Mouse (Mus musculus) central nervous system, embryonic 18 days (tissue): Measurements from ENCODE around the gene Cass4. TPM values are rescaled to one million over a fixed set of nuclear protein-coding genes. Genes with fewer than 3 reads are reported as not detected.

Experiments
- polyA plus RNA-seq: library from polyadenylated mRNA; depleted of rRNA; stranded (reverse); fragments of >200 nt; gene quantifications from 2 replicates; pipeline ENCODE4 v1.2.3, GENCODE M21; 2012; rRNA removed

Gene Cass4
- polyA plus RNA-seq, result 0.05 TPM in 2 replicates

DNA sequence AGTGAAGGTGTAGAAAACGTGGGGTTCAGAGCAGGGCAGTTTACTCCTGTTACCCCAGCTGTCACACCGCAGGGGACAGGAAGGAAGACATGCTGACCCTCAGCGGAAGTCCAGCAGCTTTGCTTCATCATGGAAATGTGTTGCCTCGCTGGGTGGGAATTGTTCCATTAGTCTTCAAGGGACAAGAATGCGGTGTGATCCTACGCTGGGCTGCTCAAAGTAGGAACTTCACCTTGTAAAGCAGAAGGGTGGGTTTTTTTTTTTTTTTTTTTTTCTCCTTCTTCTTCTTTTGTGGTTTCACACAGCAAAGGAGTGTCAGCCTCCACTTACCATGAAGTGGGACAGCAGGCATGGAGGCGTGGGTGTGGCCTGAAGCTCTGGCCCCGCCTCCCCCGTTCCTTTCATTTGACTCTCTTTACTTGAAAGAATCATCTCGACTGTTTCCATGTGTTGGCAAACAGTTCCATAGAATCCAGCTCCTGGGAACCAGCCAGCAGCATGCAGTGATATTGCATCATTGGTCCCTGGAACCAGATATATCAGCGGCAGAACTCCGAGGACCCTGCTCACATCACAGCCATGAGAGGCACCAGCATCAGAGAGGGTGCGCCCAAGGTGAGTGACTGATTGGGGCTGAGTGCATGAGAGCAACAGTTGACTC, at the start of gene Cass4:
TSS of gene Cass4 (plus strand) at position 404 of the 661 bp plus-strand sequence.

DNA sequence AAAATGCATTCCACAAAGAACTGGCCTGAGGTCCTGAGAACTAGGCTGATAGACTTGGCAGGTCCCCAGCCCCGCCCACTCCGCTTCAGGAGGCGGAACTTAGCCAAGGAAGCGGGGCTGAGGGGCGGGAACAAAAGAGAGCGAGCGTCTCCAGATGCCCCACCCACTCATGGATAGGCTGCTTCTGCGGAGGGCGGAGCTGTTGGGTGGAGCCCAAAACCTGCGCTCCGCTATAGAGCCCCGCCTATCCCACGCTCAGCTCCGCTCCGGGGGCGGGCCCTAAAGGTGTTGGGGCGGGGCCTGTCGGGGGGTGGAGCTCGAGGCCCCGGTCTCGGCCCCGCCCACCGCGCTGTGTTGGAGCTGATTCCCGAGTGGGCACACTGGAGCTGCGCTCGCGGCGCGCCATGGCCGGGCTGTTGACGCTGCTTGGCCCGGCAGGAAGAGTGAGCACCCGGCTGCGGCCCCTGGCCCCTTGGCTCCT, 48.3 kb upstream of the Cass4 start, which contains the start of gene Fam210b:
TSS of gene Fam210b (plus strand) at position 308 of the 481 bp plus-strand sequence.

DNA sequence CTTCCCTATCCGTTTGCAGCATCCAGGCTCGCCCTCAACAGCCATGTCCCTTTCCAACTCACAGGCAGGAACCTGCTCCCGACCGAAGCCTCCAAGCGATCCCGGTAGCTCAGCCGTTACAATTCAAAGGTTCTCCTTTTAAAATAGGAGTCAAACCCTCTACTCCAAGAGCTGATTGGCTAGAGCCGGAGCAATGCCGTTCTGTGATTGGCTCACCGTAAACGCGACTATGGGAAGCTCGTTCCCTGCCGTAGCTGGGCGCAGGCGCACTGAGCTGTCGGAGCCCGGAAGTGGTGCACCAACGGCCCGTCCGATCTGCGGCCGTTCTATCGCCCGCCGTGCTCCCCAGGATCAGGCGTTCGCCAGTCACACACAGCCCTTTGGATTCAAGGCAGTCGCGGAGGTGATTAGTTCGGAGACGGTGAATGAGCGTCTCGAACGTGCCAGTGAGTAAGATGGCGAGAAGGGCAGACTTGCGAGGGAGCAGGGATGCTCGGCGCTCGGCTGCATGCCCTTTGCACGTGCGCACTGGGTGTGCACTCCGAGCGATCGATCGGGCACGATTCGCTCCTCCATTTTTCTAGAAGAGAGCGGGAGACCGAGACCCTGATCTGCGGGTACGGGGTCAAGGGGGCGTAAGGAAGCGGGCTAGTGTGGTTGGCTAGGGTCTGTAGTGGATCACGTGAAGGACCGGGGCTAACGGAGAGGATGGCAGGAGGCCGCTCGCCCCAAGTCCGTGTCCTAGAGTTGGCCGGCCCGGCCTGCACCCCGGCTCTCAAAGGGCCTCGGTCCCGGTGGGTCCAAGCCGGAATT, 23.0 kb upstream of the Cass4 start, which contains the start of the genes Aurka and Cstf1:
TSS of gene Aurka (minus strand) at position 125 of the 813 bp plus-strand sequence.
TSS of gene Cstf1 (plus strand) at position 271 of the 813 bp plus-strand sequence.

DNA sequence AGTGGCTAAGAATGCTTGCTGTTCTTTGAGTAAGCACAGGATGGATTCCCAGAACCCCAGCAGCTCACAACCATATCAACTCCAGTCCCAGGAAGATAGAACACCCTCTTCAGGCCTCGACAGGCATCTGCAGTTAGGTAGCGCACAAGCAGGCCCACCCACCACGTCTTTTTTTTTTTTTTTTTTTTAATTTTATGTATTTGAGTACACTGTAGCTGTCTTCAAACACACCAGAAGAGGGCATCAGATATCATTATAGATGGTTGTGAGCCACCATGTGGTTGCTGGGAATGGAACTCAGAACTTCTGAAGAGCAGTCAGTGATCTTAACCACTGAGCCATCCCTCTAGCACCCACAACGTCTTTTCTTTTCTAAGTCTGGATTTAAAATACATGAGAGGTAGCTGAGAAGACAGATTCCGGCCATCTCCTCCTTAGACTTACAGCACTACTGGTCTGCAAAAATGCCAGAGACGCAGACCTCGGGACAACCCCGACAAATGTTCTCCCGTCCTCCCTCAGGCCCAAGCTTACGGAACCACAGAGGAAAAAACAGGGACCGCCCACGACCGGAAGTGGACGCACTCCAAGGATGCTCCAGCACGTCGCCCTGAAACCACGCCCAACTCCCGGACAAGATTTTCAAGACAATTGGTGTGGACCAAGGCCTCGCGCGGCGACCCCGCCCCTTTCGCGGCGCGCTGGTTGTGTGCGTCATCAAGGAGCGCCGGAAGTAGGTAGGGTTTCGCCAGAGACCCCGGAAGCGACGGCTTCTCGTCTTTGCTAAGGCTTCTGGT, 46.4 kb downstream of the Cass4 start, which contains the start of gene Rtf2:
TSS of gene Rtf2 (plus strand) at position 714 of the 797 bp plus-strand sequence.

DNA sequence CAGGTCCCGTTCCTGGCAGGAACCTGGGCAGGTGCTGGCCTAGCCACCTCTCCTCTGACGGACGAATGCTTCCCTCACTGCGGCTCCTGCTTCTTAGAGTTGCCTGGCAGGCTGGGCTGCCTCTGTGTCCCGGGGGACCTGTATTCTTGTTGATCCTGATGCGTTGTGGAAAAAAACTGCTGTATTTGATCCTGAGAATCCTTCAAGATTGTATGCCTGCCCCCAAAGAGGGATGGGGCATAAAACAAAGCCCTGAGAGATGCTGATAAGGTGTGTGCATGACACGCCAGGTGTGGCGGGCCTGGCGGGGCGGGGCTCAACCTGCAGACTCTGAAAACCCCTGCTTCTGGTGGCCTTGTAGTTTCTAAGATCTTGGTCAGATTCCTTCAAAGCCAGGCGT, 64.9 kb downstream of the Cass4 start, which contains the start of gene Gcnt7:
TSS of gene Gcnt7 (minus strand) at position 101 of the 400 bp plus-strand sequence.

DNA sequence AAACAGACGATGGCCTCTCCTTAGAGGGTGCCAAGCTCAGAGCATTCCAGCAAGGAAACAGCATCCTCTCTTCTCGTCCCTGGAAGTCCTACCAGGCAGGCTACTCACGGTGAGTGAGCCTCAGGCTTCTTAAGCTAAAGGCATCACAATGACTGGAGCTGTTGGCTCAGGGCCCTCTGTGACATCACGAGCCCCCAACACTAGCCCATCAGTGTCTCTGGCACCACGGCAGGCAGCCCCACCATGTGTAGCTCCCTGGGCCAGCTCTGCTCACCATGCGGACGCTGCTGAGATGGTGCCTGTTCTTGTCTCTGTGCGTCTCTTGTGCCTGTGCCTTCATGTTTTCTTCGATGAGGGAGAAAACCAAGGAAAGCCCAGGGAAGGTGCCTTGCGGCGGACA, 78.7 kb downstream of the Cass4 start, which contains the start of gene Fam209:
TSS of gene Fam209 (plus strand) at position 203 of the 400 bp plus-strand sequence.

Other genes with a start within 250 kb of the Cass4 start
- gene Mc3r, start 145.3 kb upstream of the Cass4 start, polyA plus RNA-seq, result 0.53 and 0.62 TPM in 2 replicates
- 20.7 and 25.6 TPM in 2 replicates for gene Fam210b, start 48.2 kb upstream of the Cass4 start, polyA plus RNA-seq
- 9.3 and 10.4 TPM in 2 replicates for gene Aurka, start 23.3 kb upstream of the Cass4 start, polyA plus RNA-seq
- gene Cstf1, start 23.1 kb upstream of the Cass4 start, polyA plus RNA-seq, result 33.9 and 34.7 TPM in 2 replicates
- 70.1 and 72.9 TPM in 2 replicates for gene Rtf2, start 46.8 kb downstream of the Cass4 start, polyA plus RNA-seq
- gene Gcnt7, start 64.8 kb downstream of the Cass4 start, polyA plus RNA-seq, result not detected in 2 replicates
- gene Fam209, start 78.7 kb downstream of the Cass4 start, polyA plus RNA-seq, result 0.43 and 0.71 TPM in 2 replicates
- gene Tfap2c, start 155.8 kb downstream of the Cass4 start, polyA plus RNA-seq, result 3.7 and 4.3 TPM in 2 replicates